Mouse (Mus musculus): ENCODE measurements around the gene Pmp22. TPM values are rescaled to one million over a fixed set of nuclear protein-coding genes. Genes with fewer than 3 reads are reported as not detected.
A peak's percentile ranks its signal among the peaks of the same experiment; 100 is the strongest.

The Pmp22 gene
- polyA plus RNA-seq, 1 experiment = 57.8 TPM

- TF ChIP-seq POLR2A (IDR thresholded peaks at IDR 0.05; ENCODE audit: insufficient read depth, low read length) = no peak
- no peak for TF ChIP-seq CTCF (IDR thresholded peaks at IDR 0.05; ENCODE audit: low read depth, low read length)
- TF ChIP-seq EP300 (IDR thresholded peaks at IDR 0.05; ENCODE audit: insufficient read depth, low read depth, low read length) = no peak
- Histone ChIP-seq H3K27ac (ENCODE audit: insufficient read depth, low read length) (no peak overlapping the region), H3K27me3 (ENCODE audit: control insufficient read depth, insufficient read depth, low read length, poor library complexity, severe bottlenecking) (0 out of 2 replicates have a peak, but pooled peaks cover 6% of the 10 kb centered on the region), H3K4me3 (ENCODE audit: low read depth, low read length) (peak overlapping the region; percentile 68), H3K9me3 (replicated peaks; ENCODE audit: control insufficient read depth, insufficient read depth, low read length, poor library complexity, severe bottlenecking) (no peaks in the 10 kb centered on the region), H3K9ac (ENCODE audit: low read depth, poor library complexity, severe bottlenecking) (peak overlapping the region; percentile 47), H3K36me3 (ENCODE audit: control insufficient read depth, insufficient read depth, low read length, poor library complexity, severe bottlenecking) (no peaks in the 10 kb centered on the region), H3K4me1 (ENCODE audit: control insufficient read depth, insufficient read depth, low read length) (peaks cover 2% of the 10 kb centered on the region)
Measured at GRCm38 (mm10) chr11:63132501-63133435, 4.0 kb downstream of the Pmp22 start.

- H3K9me3 ChIP-seq (replicated peaks; ENCODE audit: control insufficient read depth, insufficient read depth, low read length, poor library complexity, severe bottlenecking) = no peaks in the 10 kb centered on the region
- H3K9ac ChIP-seq (ENCODE audit: low read depth, poor library complexity, severe bottlenecking) = no peak overlapping the region
- H3K4me1 ChIP-seq (ENCODE audit: control insufficient read depth, insufficient read depth, low read length) = peaks cover 2% of the 10 kb centered on the region
- no peak overlapping the region for H3K27ac ChIP-seq (ENCODE audit: insufficient read depth, low read length)
- no peak for TF ChIP-seq CTCF (IDR thresholded peaks at IDR 0.05; ENCODE audit: low read depth, low read length)
- TF ChIP-seq EP300 (IDR thresholded peaks at IDR 0.05; ENCODE audit: insufficient read depth, low read depth, low read length) = no peak
- 0 out of 2 replicates have a peak, but pooled peaks cover 6% of the 10 kb centered on the region for H3K27me3 ChIP-seq (ENCODE audit: control insufficient read depth, insufficient read depth, low read length, poor library complexity, severe bottlenecking)
- no peaks in the 10 kb centered on the region for H3K36me3 ChIP-seq (ENCODE audit: control insufficient read depth, insufficient read depth, low read length, poor library complexity, severe bottlenecking)
- H3K4me3 ChIP-seq (ENCODE audit: low read depth, low read length) = no peak overlapping the region
Measured at GRCm38 (mm10) chr11:63134021-63134420, 5.2 kb downstream of the Pmp22 start.

GRCm38 (mm10) chr11:63134742-63135482 is 6.1 kb downstream of the Pmp22 start:
- no peak overlapping the region for H3K4me3 ChIP-seq (ENCODE audit: low read depth, low read length)
- H3K4me1 ChIP-seq (ENCODE audit: control insufficient read depth, insufficient read depth, low read length) = peaks cover 2% of the 10 kb centered on the region
- 0 out of 2 replicates have a peak, but pooled peaks cover 6% of the 10 kb centered on the region for H3K27me3 ChIP-seq (ENCODE audit: control insufficient read depth, insufficient read depth, low read length, poor library complexity, severe bottlenecking)
- H3K27ac ChIP-seq (ENCODE audit: insufficient read depth, low read length) = no peak overlapping the region
- H3K36me3 ChIP-seq (ENCODE audit: control insufficient read depth, insufficient read depth, low read length, poor library complexity, severe bottlenecking) = no peaks in the 10 kb centered on the region
- H3K9me3 ChIP-seq (replicated peaks; ENCODE audit: control insufficient read depth, insufficient read depth, low read length, poor library complexity, severe bottlenecking) = no peaks in the 10 kb centered on the region
- TF ChIP-seq EP300 (IDR thresholded peaks at IDR 0.05; ENCODE audit: insufficient read depth, low read depth, low read length) (no peak), CTCF (IDR thresholded peaks at IDR 0.05; ENCODE audit: low read depth, low read length) (no peak)
- H3K9ac ChIP-seq (ENCODE audit: low read depth, poor library complexity, severe bottlenecking) = no peak overlapping the region

GRCm38 (mm10) chr11:63135622-63136021 is 6.8 kb downstream of the Pmp22 start:
- TF ChIP-seq POLR2A (IDR thresholded peaks at IDR 0.05; ENCODE audit: insufficient read depth, low read length) (no peak), CTCF (IDR thresholded peaks at IDR 0.05; ENCODE audit: low read depth, low read length) (peak; percentile 98), EP300 (IDR thresholded peaks at IDR 0.05; ENCODE audit: insufficient read depth, low read depth, low read length) (0 out of 2 replicates have a peak, but pooled peaks have one; percentile 39)
- no peaks in the 10 kb centered on the region for H3K4me1 ChIP-seq (ENCODE audit: control insufficient read depth, insufficient read depth, low read length)
- no peak overlapping the region for H3K4me3 ChIP-seq (ENCODE audit: low read depth, low read length)
- no peak overlapping the region for H3K27ac ChIP-seq (ENCODE audit: insufficient read depth, low read length)
- no peaks in the 10 kb centered on the region for H3K36me3 ChIP-seq (ENCODE audit: control insufficient read depth, insufficient read depth, low read length, poor library complexity, severe bottlenecking)
- H3K9ac ChIP-seq (ENCODE audit: low read depth, poor library complexity, severe bottlenecking) = no peak overlapping the region
- H3K9me3 ChIP-seq (replicated peaks; ENCODE audit: control insufficient read depth, insufficient read depth, low read length, poor library complexity, severe bottlenecking) = no peaks in the 10 kb centered on the region
- 0 out of 2 replicates have a peak, but pooled peaks cover 6% of the 10 kb centered on the region for H3K27me3 ChIP-seq (ENCODE audit: control insufficient read depth, insufficient read depth, low read length, poor library complexity, severe bottlenecking)

GRCm38 (mm10) chr11:63136205-63136604 is 7.4 kb downstream of the Pmp22 start:
- H3K4me1 ChIP-seq (ENCODE audit: control insufficient read depth, insufficient read depth, low read length) = no peaks in the 10 kb centered on the region
- TF ChIP-seq POLR2A (IDR thresholded peaks at IDR 0.05; ENCODE audit: insufficient read depth, low read length) (no peak), CTCF (IDR thresholded peaks at IDR 0.05; ENCODE audit: low read depth, low read length) (no peak)

More at GRCm38 (mm10) chr11:63136205-63136604, 7.4 kb downstream of the Pmp22 start:
- no peak overlapping the region for H3K9ac ChIP-seq (ENCODE audit: low read depth, poor library complexity, severe bottlenecking)
- H3K36me3 ChIP-seq (ENCODE audit: control insufficient read depth, insufficient read depth, low read length, poor library complexity, severe bottlenecking) = no peaks in the 10 kb centered on the region
- 0 out of 2 replicates have a peak, but pooled peaks cover 6% of the 10 kb centered on the region for H3K27me3 ChIP-seq (ENCODE audit: control insufficient read depth, insufficient read depth, low read length, poor library complexity, severe bottlenecking)
- no peak overlapping the region for H3K4me3 ChIP-seq (ENCODE audit: low read depth, low read length)
- H3K27ac ChIP-seq (ENCODE audit: insufficient read depth, low read length) = no peak overlapping the region
- H3K9me3 ChIP-seq (replicated peaks; ENCODE audit: control insufficient read depth, insufficient read depth, low read length, poor library complexity, severe bottlenecking) = no peaks in the 10 kb centered on the region
